Mouse (Mus musculus): ENCODE measurements around the gene Foxe3. TPM values are rescaled to one million over a fixed set of nuclear protein-coding genes. Genes with fewer than 3 reads are reported as not detected.

Foxe3 gene
- total and polyA plus RNA-seq, 3 experiments, result not detected

GRCm38 (mm10) chr4:114912705-114913593, 12.9 kb downstream of the Foxe3 start:
- Histone ChIP-seq H3K4me3 (replicated peaks in 1 of 3; ENCODE audit: low read depth in 2 of 3, low read length in 2 of 3, poor library complexity in 1 of 3) (no peak overlapping the region), H3K27ac (ENCODE audit: insufficient read depth, low read depth) (no peak overlapping the region), H3K79me2 (replicated peaks; ENCODE audit: control insufficient read depth, extremely low read depth, insufficient read depth, poor library complexity, severe bottlenecking) (no peaks in the 10 kb centered on the region), H3K9ac (ENCODE audit: insufficient read depth, low read depth) (no peak overlapping the region), H3K36me3 (replicated peaks in 1 of 2; ENCODE audit: control insufficient read depth in 1 of 2, insufficient read depth in 1 of 2, low read length in 1 of 2) (peaks cover 0 to 29% of the 10 kb centered on the region in 2 experiments), H3K27me3 (replicated peaks) (no peaks in the 10 kb centered on the region), H3K4me1 (ENCODE audit: control insufficient read depth in 1 of 2, insufficient read depth in 2 of 2) (peaks cover 0 to 7% of the 10 kb centered on the region in 2 experiments; a peak in 2 of 4 replicates), H3K9me3 (replicated peaks; ENCODE audit: low read length) (peaks cover 1% of the 10 kb centered on the region), H3K4me2 (ENCODE audit: insufficient read depth, low read depth, poor library complexity, severe bottlenecking) (no peak overlapping the region)
- TF ChIP-seq E2F4 (IDR thresholded peaks at IDR 0.05; ENCODE audit: insufficient replicate concordance, low read depth, low read length) (no peak), RAD21 (IDR thresholded peaks at IDR 0.05; ENCODE audit: low read depth, low read length) (no peak), EP300 (IDR thresholded peaks at IDR 0.05; ENCODE audit: low read length) (no peak), ELF1 (IDR thresholded peaks at IDR 0.05; ENCODE audit: low read depth, low read length) (no peak), USF1 (IDR thresholded peaks at IDR 0.05; ENCODE audit: low read depth, low read length) (no peak), ZKSCAN1 (IDR thresholded peaks at IDR 0.05; ENCODE audit: borderline replicate concordance, low read depth, low read length) (no peak), NELFE (IDR thresholded peaks at IDR 0.05; ENCODE audit: low read depth, low read length) (no peak), PAX5 (IDR thresholded peaks at IDR 0.05; ENCODE audit: low read length) (no peak), HCFC1 (IDR thresholded peaks at IDR 0.05; ENCODE audit: low read depth, low read length) (no peak), CHD1 (IDR thresholded peaks at IDR 0.05; ENCODE audit: low read depth, low read length) (no peak), JUN (IDR thresholded peaks at IDR 0.05; ENCODE audit: insufficient read depth, low read depth, low read length) (no peak), JUND (conservative IDR thresholded peaks at IDR 0.05; ENCODE audit: low read depth, low read length) (no peak), GABPA (IDR thresholded peaks at IDR 0.05; ENCODE audit: insufficient replicate concordance, low read depth, low read length) (no peak), UBTF (IDR thresholded peaks at IDR 0.05; ENCODE audit: low read depth, low read length) (no peak), MAFK (IDR thresholded peaks at IDR 0.05; ENCODE audit: insufficient replicate concordance, low read length) (no peak), USF2 (conservative IDR thresholded peaks at IDR 0.05; ENCODE audit: low read depth, low read length) (no peak)
- no peak for DNase-seq (ENCODE audit: extremely low read depth)
- in situ Hi-C loops (cut with MboI; ENCODE audit: low pct_ligation_motif_present, low pct_unique_long_range_greater_than_20kb, low sequenced_read_pairs), result loop anchor here (5.0 kb wide), 1 partner anchor 246 kb away; no protein-coding TSS in a partner anchor
- dilution Hi-C loops (cut with MboI; ENCODE audit: extremely low pct_ligation_motif_present, extremely low pct_unique_long_range_greater_than_20kb, low sequenced_read_pairs), result no loop called here
